Mouse (Mus musculus): ENCODE results near the gene Olfr92.
"Not testable (repeated sequence)": the region's sequence is repeated elsewhere in the genome, so short reads cannot be mapped to it uniquely, and the experiment has no call there.

Gene Olfr92

GRCm38 (mm10) chr17:37119988-37120387 is at the start of gene Olfr92:
Gene Olfr92 (minus strand): TSS chr17:37120088.
- DNase-seq: no peak

- no peak for DNase-seq
Observed at GRCm38 (mm10) chr17:37161394-37161793, 41.5 kb upstream of the Olfr92 start, which contains the start of gene Olfr93. Gene Olfr93 (minus strand): TSS chr17:37161494.

DNA sequence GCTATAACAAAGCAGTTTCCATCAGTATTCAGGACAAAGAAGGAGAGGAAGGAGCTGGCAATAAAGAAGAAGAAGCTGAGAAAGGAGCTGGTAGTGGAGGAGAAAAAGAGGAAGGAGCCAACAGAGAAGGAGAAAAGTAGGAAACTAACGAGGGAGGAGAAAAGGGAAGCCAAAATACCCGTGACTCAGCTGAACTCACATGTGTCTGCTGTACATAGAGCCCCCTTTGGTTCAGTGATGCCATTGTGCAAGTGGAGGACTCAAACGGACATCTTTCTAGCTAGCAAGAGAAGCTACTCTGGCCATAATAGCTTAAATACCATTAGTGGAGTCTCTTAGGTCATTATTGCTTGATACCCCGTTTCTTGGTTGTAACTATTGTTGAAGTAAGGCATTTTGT is 11.5 kb upstream of the Olfr92 start:
- not testable (repeated sequence) for DNase-seq

GRCm38 (mm10) chr17:37098178-37098577 is 21.7 kb downstream of the Olfr92 start, which contains the start of gene Olfr91:
Gene Olfr91 (minus strand): TSS chr17:37098278.
- no peak for DNase-seq

DNA sequence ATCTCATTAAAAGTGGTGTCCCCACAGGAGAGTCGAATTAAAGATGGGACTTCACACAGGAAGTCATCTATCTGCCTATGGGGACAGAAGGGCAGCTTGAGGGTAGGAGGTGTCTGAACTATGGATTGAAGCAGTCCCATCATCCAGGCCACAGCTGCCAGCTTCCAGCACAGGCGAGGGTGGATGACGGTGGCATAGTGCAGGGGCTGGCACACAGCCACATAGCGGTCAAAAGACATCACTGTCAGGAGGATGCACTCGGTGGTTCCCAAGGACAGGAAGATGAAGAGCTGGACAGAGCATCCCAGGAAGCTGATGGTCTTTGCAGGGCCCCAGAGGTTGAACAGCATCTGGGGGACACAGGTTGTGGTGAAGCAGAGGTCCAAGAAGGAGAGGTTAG is 26.6 kb downstream of the Olfr92 start:
- DNase-seq: no peak

- no peak for DNase-seq
Observed at GRCm38 (mm10) chr17:37092198-37092597, 27.7 kb downstream of the Olfr92 start.

DNA sequence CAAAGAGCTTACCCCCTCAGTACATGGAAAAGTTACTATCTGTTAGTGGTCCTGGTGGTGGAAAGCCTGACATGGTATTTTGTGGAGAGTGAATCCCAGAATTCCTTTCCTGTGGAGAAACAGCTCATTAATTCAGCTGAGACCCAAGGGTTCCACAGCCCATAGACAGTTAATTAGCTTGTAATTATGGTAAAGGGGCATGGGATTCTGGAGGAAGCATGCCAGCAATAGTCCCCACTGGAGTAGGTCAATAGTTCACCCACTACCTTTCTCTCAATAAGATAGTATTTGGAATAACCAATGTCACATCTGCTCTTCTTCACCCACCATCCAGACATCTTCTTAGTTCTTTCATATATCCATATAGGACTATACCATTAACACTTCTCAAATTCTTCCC is 31.5 kb downstream of the Olfr92 start, which contains the start of gene Olfr90:
Gene Olfr90 (minus strand): TSS at position 101 of the 400 bp plus-strand sequence.
- DNase-seq: no peak

- DNase-seq: no peak
Observed at GRCm38 (mm10) chr17:37085545-37085944, 34.3 kb downstream of the Olfr92 start.

DNA sequence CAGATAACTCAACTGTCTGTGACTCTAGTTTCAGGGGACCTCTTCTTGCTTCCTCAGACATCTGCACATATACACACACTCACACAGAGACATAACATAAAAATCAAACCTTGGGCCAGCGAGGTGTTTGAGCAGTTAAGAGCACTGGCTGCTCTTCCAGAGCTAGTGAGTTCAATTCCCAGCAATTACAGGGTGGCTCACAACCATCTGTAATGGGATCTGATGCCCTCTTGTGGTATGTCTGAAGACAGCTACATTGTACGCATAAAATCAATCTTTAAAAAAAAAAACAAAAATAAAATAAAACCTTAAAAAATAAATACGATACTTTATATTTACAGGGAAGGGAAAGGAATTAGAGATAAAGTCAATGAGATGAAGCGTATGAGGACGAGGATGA is 35.3 kb downstream of the Olfr92 start:
- DNase-seq: no peak

GRCm38 (mm10) chr17:37083327-37083726 is 36.6 kb downstream of the Olfr92 start:
- DNase-seq: peak; percentile 25 to 33

DNA sequence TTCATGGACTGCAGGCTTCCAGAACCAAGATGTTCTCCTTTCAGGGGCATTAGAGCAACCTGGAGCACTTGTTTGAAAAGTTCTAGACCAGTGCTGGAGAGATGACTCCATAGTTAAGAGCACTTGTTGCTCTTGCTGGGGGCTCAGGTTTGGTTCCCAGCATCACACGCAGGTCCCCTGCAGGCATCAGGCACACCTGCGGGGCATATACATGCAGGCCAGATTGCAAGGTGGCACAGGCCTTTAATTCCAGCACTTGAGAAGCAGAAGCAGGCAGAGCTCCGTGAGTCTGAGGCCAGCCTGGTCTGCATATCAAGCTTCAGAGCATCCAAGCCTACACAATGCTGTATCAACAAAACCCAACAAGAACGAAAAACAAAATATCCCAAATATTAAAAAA is 38.2 kb downstream of the Olfr92 start:
- DNase-seq: no peak

- DNase-seq: no peak
Observed at GRCm38 (mm10) chr17:37080119-37080518, 39.8 kb downstream of the Olfr92 start.

DNA sequence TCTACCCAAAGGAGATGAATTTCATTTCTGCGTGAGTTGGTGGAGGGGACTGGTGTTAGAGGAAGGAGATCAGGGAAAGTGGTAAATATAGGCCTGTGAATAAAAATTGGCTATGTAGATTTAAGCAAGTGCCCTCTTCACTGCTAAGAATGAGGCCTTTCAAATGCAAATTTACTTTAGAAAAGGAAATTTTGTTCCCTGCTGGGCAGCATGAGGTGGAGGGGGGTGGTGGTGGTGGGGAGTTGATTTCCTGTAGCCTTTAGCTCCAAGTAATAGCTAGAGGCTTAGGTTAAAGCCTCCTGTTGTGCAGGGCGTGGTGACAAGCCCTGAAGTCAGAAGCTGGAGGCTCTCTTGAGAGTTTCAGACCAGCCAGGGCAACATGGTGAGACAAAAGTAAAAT is 40.9 kb downstream of the Olfr92 start:
- no peak for DNase-seq

DNA sequence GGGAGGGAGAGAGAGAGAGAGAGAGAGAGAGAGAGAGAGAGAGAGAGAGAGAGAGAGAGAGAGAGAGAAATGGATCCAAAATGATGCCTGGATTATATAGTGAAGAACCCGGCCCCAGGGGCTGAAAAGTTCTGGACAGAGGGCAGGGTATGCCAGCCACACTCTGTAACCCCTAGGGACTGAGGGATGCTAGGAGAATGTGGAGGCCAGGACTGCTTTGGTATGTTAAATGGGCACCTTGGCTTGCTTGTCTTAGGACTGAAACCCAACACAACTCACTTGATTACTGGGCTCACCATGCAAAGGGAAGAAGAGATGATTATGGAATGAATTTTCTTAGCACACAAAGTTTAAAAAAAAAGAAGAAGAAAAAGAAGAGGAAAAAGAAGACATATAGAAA is 41.7 kb downstream of the Olfr92 start:
- DNase-seq: no peak

GRCm38 (mm10) chr17:37075766-37076165 is 44.1 kb downstream of the Olfr92 start:
- DNase-seq: no peak

DNA sequence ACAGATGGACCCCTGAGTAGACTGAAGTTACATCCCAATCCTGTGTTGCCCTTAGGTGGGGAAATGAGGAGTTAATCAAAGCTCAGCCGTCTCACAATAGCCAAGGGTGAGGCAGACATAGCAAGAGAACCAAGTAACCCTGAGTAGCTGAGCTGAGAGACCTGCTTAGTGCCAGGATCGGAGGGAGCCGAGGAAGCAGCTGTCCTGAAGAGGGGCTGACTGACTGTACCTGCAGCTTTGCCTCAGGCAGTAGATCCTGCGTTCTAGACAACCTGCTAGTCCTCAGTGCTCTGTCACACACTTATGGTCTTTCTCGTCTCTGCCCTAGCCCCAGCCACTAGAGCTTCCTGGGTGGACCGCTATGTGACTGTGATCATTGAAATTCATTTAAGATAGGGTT is 44.7 kb downstream of the Olfr92 start:
- DNase-seq: no peak

DNA sequence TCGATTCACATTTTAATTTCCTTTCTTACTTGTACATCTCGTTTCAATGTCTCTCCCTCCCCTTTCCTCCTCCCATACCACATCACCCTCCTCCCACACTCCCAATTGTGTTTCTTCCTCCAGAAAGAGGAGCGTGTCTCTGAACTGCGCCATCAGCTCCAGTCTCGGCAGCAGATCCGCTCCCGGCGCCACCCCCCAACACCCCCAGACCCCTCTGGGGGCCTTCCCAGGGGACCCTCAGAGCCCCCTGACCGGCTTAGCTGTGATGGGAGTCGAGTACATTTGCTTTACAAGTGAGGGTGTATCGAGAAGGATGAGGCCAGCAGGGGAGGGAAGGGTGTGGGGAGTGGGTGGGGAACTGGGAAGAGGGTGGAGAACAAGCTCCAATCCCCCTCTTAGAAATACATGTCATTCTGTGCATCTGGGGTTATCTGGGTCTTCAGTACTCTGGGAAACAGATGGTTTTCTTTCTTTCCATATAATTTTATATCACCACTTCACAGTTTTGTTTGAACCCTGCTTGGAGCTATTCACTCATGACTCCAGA is 47.1 kb downstream of the Olfr92 start:
- DNase-seq: no peak

GRCm38 (mm10) chr17:37072080-37072729 is 47.7 kb downstream of the Olfr92 start:
- DNase-seq: no peak

GRCm38 (mm10) chr17:37070121-37070520 is 49.8 kb downstream of the Olfr92 start:
- DNase-seq: no peak

DNA sequence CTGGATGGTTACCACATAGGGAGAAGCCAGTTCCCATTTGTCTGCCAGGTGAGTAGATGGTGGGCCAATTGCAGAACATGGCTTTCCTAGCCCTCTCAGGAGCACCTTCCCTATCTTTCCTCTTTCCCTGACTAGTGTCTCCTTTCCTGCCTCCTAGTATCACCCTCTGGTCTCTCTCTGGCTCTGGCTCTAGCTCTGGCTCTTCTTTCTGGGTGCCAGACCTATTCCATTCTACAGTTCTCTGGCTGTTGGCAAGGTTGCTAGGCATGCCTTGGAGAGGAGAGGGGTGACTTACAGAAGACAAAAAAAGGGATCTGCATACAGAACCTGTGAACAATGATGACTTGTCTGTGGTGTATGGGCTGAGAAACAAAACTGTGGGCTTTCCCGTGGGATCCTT is 52.0 kb downstream of the Olfr92 start:
- no peak for DNase-seq

DNA sequence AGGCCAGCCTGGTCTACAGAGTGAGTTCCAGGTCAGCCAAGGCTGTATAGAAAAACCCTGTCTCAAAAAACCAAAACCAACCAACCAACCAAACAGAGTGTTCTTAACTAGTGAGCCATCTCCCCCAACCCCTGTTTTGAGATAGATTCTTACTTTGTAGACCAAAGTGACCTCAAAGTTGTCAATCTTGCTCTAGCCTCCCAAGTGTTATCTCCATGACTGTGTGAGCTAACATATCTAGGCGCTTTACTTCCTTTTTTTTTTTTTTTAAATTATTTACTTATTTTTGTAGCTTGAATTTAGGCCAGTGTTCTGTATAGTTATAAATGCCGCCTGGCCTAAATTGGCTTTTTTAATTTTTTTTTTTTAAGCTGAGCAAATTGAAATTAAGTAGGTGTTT is 53.9 kb downstream of the Olfr92 start:
- no peak for DNase-seq

GRCm38 (mm10) chr17:37063686-37064495 is 56.0 kb downstream of the Olfr92 start:
- DNase-seq: no peak

DNA sequence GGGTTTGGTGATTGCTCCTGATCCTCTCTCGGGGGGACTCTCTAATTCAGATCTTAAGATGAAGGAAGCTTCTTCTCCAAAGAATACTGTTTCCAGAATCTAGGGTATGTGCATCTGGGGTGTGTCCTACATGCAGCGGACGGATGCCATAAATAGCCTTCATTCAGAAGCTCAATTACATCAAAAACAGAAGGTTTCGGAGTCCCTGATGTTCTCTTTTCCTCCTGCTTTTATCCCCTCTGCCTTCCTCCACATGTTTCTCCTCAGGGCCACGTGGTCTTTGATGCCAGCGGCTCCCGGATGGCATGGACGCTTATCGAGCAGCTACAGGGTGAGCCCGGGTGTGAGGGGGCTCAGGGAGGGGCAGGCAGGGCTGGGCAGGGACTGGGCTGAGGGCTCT is 56.8 kb downstream of the Olfr92 start:
- no peak for DNase-seq

DNA sequence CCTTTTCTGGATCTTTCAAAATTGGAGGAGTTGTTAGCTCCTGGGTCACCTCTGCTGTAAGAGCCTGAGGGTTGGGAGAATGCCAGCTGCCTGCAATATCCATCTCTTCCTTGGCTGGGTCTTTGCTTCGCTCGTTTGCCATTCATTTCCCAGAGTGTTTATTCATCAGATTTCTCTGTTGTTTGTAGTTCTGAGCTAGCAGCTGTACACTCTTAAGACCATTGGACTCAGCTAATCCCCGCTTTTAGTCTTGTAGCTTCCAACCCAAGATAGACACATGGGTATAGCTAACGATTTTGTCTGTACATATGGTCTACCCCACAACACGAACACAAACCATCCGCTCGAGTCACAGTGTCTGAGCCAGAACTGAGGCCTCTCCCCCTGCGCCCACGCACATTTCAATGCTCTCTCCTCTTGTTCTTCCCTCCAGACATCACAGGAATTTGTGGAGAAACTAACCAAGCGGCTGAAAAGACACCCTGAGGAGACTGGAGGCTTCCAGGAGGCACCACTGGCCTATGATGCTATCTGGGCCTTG is 57.7 kb downstream of the Olfr92 start:
- DNase-seq: no peak
